Mouse (Mus musculus) T-cell, adult 2 months (primary cell): ENCODE measurements around the gene Mdm2.

ENCODE experiments used
- DNase-seq: peaks from one replicate; pipeline ENCODE4 v3.0.0; 2022; ENCODE audit warnings: low spot score

Mdm2 gene

DNA sequence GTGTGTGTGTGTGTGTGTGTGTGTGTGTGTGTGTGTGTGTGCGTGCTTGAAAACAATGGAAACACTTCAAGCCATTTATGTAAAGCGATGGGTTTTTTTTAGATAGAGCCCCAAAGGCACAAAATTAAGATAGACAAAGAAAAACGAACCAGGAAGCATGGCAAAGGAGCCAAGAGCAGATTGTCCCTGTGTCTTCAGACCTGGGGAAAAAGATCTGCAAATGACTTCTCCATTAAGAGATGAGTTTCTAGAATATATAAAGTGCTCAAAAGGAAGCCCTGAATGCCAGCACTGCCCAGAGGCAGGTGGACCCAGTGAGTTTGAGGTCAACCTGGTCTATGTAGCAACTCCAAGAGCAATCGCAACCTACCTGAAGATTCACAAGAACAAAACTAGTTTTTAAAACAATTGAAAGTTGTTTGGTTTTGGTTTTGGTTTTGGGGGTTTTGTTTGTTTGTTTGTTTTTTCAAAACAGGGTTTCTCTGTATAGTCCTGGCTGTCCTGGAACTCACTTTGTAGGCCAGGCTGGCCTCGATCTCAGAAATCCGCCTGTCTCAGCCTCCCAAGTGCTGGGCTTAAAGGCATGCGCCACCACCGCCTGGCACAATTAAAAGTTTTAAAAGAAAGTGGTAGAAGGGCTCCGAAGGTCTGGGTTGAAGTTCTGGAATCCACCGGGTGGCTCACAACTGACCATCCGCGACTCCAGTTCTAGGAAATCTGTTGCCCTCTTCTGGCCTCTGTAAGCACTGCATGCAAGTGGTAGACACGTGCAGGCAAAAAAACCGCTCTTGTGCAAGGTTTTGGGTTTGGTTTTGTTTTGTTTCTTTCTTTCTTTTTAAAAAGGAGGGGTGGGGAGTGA, 28.3 kb downstream of the Mdm2 start:
- DNase-seq: no peak

DNA sequence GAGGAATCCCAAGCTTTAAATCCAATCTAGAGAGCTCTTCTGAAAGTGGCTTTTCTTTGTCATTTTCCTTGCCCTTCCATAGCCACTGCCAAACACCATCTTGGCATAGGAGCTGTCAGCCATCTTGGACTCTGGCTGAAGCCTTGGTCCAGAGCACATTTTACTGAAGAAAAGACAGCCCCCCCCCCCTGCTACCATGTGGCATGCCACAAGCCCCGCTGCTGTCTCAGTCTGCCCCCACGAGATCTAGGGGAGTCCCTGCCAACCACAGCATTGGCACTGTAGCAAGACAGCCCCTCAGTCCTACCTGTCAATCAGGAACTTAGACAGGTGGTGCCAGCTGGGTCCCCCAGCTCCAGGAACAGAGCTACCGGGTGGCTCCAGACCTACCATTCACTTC, 29.0 kb downstream of the Mdm2 start:
- no peak for DNase-seq

DNA sequence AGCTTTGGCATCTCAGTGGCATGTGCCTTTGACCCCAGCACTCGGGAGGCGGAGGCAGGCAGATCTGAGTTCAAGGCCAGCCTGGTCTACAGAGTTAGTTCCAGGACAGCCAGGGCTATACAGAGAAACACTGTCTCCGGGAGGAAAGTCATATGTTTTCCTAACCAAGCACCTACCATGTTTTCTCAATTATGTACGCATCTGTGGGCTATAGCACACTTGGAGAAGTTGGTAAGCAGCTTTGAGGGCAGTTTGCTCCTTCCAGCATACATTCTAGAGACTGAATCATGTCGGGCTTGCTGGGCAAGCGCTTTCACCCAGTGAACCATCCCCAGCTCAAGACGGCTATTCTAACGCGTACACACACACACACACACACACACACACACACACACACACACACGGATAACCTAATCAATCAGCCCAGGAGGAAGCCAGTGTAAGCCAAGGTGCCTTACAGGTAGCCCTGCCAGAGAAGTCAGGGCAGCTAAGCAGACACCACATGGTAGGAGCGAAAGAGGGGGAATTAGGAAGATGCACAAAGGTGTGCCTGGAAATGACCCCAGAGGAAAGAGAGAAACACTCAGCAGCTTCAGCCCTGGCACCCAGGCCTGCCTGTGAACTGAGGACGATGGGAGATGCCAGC, 29.6 kb downstream of the Mdm2 start:
- no peak for DNase-seq

DNA sequence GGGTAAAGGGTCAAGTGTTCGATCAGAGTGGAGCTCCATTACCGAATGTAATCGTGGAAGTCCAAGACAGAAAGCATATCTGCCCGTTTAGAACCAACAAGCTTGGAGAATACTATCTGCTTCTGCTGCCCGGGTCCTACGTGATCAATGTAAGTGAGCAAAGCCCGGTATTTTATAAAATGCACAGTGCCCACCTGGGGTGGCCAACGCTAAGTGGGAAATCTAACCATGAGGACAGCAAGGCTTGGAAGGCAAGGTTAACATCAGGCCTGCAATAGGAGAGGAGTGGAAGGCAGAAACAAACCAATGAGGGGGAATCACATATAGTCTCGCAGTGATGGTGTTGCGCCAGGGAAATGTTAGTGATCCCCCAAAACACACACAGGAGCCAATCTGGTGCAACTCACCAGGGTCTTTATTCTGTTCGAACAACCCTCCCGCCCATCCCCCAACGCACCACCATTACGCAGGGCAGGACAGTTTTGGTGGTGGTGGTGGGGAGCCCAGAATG, 30.5 kb downstream of the Mdm2 start:
- DNase-seq: no peak

DNA sequence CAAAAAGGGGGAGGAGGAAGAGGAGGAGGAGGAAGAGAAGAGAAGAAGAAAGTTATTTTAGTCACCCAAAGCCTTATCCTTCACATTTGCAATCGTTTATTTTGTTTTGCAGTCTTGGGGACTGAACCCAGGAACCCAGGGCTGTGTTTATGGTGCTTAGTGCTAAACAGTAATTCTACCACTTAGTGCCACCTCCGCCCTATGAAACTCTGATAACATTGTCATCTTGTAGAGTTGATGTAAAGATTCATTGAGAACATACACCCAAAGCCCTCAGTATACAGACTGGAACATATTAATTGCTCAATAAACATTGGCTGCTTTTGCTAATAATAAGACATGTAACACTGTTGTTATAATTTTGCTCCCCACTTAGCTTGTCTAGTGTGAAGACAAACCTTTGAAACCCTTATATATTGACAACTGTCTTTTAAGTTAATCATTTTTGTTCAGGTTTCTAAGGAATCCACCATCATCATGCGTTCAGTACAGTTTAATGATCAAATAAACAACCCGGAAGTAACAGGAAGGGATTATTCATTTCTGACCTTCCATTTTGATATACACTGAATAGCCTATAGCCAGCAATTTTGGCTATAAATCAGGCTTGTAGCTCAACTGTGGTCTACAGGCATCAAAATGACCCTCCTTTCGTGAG, 31.4 kb downstream of the Mdm2 start:
- DNase-seq: no peak

DNA sequence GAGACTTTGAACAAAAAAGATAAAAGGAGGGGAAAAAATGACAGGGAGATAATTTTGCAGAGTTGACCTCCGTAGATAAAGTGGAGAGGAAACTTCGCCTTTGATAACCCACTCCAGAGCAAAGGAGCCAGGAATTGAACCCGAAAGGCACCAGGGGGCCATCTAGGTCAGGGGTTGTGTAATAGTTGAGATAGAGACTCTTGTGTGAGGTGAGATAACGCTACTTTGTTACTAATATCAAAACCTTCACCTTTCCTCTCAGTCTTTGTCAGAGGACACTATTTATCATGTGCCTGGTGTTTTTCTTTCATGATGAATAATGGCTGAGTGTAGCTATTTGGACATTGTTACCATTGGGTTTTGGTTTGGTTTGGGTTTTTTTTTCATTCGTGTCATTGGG, 32.2 kb downstream of the Mdm2 start:
- no peak for DNase-seq

DNA sequence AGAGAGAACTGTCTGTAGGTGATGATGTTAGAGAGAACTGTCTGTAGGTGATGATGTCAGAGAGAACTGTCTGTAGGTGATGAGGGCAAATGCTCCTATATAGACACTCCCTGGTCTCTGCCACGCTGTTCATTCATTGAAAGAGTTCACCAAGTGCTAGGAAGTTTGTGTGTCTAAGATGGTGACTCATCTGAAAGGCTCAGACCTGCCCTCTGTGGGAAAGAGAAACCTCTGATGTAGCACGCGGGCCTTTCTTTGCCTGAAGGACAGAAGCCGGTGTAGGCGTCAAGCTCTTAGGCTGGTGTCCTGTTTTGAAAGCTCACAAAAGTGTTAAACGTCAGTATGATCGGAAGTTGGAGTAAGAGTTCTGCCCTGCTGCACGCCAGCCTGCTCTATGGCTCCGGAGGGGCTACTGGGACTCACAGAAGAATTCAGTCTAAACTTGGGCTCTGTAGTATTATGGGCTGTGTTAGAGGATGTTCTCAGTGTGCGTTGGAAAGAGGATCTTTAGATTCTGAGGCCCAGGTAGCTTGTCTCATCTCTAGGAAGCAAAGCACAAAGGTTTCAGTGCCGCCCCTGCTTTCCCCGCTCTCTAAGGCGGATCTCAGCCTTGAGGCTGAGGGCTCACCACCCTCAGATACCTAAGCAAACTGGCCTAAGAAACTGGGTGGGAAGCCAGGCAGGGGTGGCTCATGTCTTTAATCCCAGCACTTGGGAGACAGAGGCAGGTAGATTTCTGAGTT, 32.9 kb downstream of the Mdm2 start:
- DNase-seq: no peak

DNA sequence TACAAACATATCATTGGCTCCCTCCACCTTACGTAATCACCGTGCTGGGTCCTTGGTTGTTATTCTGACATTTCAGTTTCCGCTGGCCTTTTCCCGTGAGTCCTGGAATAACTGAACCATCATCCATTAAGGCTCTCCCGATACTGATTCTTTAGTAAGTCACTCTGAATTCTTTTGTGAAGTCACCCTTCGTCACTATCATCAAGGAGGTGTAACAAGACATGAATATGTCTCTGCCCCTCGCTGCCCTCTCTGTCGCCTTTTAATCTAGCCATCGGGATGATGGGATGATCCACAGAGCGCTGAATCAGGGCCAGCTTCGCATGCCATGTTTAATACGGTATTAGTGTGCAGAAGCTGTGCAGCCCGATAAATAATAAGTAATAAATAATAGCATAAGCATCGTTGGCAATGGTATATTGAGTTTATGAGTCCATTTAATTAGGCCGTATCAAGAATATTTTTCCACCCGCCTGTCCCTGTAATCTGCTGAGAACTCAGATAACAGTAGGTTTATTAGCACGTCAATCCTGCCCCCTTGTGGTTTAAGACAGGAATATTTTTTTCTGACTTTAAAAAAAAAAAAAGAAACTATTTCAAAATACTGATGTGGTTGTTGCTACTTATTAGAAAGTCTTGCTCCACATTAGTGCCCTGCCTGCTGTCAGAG, 33.8 kb downstream of the Mdm2 start:
- no peak for DNase-seq

DNA sequence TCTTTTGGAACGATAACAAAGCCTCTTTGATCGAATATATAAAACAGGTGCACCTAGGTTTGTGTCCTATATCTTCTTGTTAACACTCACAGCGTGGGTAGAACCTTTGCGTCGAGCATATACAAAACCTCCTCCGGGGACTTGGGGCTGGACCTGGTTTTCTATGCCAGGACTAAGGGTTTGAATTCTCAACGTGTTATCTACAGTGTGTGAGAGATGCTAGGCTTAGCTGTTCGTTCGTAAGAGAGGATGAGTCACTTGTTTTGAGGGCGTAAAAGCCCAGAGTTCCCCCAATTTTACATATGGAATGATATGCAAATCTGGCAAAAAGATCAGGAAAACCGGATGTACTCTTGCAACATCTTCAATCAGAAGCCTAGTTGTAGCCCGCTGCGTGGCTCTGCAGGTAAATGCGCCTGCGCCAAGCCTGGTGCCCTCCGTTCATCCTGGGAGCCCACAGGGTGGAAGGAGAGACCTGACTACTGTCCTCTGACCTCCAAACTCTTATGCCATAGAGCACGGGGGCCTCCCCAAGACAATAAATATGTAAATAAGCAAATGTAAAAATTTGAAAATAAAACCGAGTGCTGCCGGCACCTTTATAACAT, 34.4 kb downstream of the Mdm2 start:
- no peak for DNase-seq

DNA sequence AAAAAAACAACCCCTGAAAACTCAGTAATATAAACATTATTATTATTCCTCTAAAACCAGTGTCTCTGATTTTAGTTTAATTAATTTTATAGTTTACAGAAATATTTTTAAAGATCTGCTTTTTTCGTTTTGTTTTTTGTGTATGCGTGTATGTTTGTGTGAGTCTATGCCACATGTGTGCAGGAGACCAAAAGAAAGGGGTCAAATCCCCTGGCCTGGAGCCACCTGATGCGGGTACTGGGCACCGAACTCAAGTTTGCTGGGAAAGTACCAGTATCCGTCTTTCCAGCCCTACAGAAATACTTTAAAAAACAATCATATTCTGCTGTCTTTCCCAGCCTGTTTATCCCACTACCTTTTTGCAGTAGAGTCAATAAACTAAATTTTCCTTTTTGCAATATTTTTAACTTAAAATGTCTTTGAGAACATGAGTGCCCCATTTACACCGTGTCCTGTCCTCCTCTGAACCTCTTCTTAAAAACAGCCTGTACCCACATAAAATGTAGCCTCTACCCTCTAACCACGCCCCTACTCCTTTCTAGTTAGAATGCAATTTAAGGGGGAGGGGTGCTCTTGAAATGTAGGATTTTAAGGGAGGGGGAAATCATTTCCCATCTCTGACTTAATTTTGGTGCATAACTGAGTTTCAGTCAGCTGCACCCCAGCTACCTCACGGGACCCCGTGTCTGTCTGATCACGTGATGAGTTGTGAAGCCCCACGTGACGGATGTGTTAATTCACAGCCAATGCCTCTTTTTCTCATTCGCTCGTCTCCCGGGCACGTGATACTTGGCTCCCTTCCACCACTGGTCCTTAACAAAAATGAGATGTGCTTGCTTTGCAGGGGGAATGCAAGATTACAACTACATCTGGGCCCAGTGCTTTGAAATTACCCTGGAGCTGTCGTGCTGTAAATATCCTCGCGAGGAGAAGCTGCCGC, 35.2 kb downstream of the Mdm2 start:
- DNase-seq: peak; percentile 82

DNA sequence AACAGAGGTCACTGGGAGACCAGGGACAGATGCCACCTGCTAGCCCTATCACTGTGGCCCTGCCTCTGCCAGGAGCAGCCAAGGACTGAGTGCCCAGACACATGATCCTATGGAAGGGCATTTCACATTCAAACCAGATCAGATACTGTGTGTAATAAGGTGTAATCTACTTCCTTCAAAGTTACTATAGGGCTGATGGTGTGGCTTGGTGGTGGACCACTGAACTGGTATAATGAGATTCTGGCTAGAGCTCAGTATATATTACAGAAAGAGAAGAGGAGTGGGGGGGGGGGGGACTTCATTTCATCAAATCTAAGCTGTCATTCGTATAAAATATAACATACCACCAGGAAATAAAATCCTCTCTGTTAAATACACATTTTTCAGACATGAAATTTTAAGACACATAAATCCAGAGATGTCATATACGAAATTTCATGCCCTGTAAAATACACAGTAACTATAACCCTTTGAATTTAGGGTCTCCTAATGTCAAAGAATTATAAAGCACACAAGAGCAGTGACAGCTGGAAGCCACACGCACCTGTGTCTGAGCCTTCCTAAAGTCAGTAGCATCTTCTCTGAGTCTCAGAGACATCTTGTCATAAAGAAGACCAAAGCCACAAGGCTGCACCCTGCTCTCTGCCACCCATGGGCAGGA, 36.1 kb downstream of the Mdm2 start:
- DNase-seq: no peak

DNA sequence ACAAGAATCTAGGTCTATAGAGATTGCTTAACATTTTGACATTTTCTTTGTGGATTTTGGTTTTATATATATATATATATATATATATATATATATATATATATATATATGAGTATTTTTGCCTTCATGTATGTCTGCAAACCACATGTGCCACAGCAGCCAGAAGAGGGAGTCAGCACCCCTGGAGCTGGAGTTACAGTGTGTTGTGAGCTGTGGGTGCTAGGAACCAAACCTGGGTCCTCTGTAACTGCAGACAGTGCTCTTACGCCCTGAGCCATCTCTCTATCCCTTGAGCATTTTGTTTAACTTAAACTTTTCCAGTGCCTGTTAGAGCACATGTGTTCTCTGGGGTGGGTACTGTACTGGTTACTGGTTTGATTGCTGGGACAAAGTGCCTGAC, 36.6 kb downstream of the Mdm2 start:
- no peak for DNase-seq

DNA sequence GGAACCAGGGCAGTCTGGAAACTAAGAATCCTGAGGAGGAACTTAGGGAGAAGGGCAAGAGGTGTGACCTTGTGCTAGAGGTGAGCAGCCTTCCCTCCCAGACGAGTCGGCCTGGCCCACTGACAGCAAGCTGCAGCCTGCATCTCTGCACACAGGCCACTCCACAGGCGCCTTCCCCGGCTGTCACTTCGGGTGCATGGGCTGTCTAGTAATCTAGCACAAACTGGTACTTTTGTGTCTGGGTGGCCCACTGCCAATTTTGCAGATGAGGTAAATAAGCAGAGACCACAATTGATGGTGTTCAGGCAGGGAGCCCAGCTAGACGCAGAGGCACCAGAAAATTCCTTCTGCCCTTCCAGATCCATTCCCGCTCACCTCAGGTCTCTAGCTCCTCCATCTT, 37.9 kb downstream of the Mdm2 start:
- DNase-seq: no peak

DNA sequence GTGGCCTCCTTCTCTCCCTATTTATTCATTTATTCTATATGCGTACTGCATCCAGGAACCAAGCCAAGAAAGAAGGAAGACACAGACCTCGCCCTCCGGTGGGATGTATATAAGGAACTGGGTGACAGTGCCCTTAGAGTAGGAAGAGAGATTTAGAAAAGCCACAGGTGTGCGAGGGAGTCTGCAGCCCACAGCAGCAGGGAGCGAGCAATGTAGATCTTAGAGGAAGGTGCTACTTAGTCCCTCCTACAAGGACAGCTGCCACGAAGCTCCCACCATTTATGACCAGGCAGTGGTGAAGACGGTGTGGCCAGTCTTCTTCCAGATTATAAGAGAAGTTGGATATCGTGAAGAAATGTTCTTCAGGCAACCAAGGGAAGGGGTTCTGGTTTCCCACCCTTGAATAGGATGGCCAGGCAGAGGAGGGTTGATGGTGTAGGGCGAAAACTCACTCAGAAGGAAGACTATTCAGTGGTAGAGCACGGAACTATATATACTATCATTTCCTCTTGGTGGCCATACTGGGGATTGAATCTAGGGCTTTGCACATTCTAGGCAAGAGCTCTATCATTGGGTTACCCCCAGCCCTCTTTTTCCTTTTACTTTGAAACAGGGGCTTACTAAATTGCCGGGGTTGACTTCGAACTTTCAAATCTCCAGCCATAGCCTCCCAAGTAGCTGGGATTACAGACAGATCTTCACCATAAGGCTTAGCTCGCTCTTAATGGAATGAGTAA, 38.5 kb downstream of the Mdm2 start:
- DNase-seq: no peak

DNA sequence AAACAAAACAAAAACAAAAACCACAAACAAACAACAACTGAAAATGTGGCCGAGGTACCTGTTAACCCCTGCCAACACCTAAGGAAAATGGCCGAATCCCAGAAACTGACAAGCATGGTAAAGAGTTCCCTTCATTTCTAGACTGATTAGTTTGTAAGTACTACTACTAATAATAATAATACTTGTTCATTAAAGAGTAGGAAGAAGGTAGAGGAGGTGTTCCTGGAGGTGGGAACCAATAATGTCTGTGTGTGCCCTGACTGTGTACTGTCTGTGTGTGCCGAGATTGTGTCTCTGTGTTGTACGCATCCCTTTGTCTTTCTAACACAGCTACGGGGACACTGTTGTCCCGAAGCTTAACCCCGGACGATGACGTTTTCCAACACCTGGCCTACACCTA, 39.3 kb downstream of the Mdm2 start:
- no peak for DNase-seq

DNA sequence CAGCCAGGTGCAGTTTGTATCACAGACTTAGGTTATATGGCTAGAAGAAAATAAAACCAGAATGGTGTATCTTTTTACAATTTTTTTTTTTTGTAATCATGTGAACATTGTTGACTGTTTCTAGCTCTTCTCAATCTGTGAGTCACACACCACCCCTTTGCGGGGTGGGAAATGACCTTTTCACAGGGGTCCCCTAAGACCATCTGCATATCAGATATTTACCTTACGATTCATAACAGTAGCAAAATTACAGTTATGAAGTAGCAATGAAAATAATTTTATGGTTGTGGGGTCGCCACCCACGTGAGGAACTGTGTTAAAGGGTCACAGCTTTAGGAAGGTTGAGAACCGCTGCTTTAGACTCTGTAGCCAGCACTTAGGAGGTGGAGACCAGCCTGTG, 39.8 kb downstream of the Mdm2 start:
- DNase-seq: no peak

DNA sequence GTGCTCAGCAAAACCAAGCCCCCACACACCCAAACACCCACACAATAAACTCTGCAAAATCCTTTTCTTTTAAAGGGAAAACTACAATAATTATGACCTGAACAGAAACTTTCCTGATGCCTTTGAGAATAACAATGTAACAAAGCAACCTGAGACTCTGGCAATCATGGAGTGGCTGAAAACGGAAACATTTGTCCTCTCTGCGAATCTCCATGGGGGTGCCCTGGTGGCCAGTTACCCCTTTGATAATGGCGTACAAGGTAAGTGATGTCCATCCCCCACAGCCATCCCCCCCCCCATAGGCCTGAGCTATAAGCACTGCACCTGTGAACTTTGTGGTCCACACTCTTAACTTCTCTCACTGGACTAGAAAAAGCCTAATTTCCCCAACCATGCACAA, 40.5 kb downstream of the Mdm2 start:
- DNase-seq: no peak

DNA sequence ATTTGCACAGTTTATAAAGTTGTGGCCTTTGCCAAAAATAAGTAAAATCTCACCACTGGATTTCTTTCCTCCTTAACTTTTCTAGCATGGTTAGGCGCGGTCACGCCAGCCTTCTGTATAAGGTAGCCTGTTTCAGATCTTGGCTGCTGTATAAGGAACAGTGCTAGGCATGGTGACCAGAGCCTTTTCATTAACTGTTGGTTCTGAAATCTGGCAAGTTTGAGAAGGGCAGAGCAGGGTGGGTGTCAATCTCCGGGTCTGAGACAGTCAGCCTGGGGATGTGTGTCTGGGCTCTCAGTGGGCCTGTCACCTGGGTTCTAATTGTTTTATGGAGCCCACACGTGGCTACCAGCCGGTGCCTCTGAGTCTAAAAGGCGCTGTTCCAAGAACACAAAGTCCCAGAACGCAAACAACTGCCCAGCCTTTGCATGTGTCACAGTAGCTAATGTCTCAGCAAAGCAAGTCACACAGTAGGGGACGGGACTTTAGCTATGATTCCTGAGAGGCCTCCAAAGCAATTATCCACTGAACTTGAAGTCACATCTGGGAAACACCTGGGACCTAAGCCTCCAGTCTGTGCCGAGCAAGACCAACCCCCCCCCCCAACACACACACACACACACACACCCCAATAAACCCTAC, 41.0 kb downstream of the Mdm2 start:
- DNase-seq: no peak
